Mouse (Mus musculus): ENCODE data around the gene Setdb2. TPM values are rescaled to one million over a fixed set of nuclear protein-coding genes. Genes with fewer than 3 reads are reported as not detected.
A peak's percentile ranks its signal among the peaks of the same experiment; 100 is the strongest.
"Not testable (repeated sequence)": the region's sequence is repeated elsewhere in the genome, so short reads cannot be mapped to it uniquely, and the experiment has no call there.

Setdb2 gene
- polyA plus RNA-seq, 1 experiment = 12.5 TPM

GRCm38 (mm10) chr14:59440039-59440438, 645 bp downstream of the Setdb2 start:
- TF ChIP-seq POLR2A (IDR thresholded peaks at IDR 0.05; ENCODE audit: borderline replicate concordance, low read depth, low read length) (no peak), CTCF (IDR thresholded peaks at IDR 0.05; ENCODE audit: low read depth, low read length) (no peak)
- Histone ChIP-seq H3K27ac (ENCODE audit: insufficient read depth, low read depth, low read length) (no peak overlapping the region), H3K4me1 (ENCODE audit: control insufficient read depth, insufficient read depth, low read length) (peaks cover 10% of the 10 kb centered on the region), H3K4me3 (ENCODE audit: insufficient read depth, low read length) (peak overlapping the region; percentile 83)

GRCm38 (mm10) chr14:59438505-59438904, 2.2 kb downstream of the Setdb2 start:
- Histone ChIP-seq H3K27ac (ENCODE audit: insufficient read depth, low read depth, low read length) (peak overlapping the region; percentile 52; the same call in 1 of the 2 replicates), H3K4me3 (ENCODE audit: insufficient read depth, low read length) (no peak overlapping the region)

GRCm38 (mm10) chr14:59437398-59437797, 3.3 kb downstream of the Setdb2 start:
- H3K4me3 ChIP-seq (ENCODE audit: insufficient read depth, low read length) = no peak overlapping the region
- TF ChIP-seq POLR2A (IDR thresholded peaks at IDR 0.05; ENCODE audit: borderline replicate concordance, low read depth, low read length) (no peak), CTCF (IDR thresholded peaks at IDR 0.05; ENCODE audit: low read depth, low read length) (no peak)
- H3K27ac ChIP-seq (ENCODE audit: insufficient read depth, low read depth, low read length) = no peak overlapping the region
- peaks cover 8% of the 10 kb centered on the region for H3K4me1 ChIP-seq (ENCODE audit: control insufficient read depth, insufficient read depth, low read length)

More at GRCm38 (mm10) chr14:59438505-59438904, 2.2 kb downstream of the Setdb2 start:
- H3K4me1 ChIP-seq (ENCODE audit: control insufficient read depth, insufficient read depth, low read length) = peaks cover 12% of the 10 kb centered on the region
- TF ChIP-seq POLR2A (IDR thresholded peaks at IDR 0.05; ENCODE audit: borderline replicate concordance, low read depth, low read length) = no peak
- no peak for TF ChIP-seq CTCF (IDR thresholded peaks at IDR 0.05; ENCODE audit: low read depth, low read length)

- TF ChIP-seq POLR2A (IDR thresholded peaks at IDR 0.05; ENCODE audit: borderline replicate concordance, low read depth, low read length) (no peak), CTCF (IDR thresholded peaks at IDR 0.05; ENCODE audit: low read depth, low read length) (no peak)
- Histone ChIP-seq H3K27ac (ENCODE audit: insufficient read depth, low read depth, low read length) (no peak overlapping the region), H3K4me3 (ENCODE audit: insufficient read depth, low read length) (no peak overlapping the region)
Observed at GRCm38 (mm10) chr14:59435206-59435605, 5.5 kb downstream of the Setdb2 start.

GRCm38 (mm10) chr14:59433902-59434301, 6.8 kb downstream of the Setdb2 start:
- Histone ChIP-seq H3K4me3 (ENCODE audit: insufficient read depth, low read length) (no peak overlapping the region), H3K4me1 (ENCODE audit: control insufficient read depth, insufficient read depth, low read length) (0 out of 2 replicates have a peak, but pooled peaks cover 2% of the 10 kb centered on the region), H3K27ac (ENCODE audit: insufficient read depth, low read depth, low read length) (no peak overlapping the region)
- TF ChIP-seq CTCF (IDR thresholded peaks at IDR 0.05; ENCODE audit: low read depth, low read length) = no peak
- no peak for TF ChIP-seq POLR2A (IDR thresholded peaks at IDR 0.05; ENCODE audit: borderline replicate concordance, low read depth, low read length)

More at GRCm38 (mm10) chr14:59435206-59435605, 5.5 kb downstream of the Setdb2 start:
- peaks cover 7% of the 10 kb centered on the region for H3K4me1 ChIP-seq (ENCODE audit: control insufficient read depth, insufficient read depth, low read length)

- Histone ChIP-seq H3K4me1 (ENCODE audit: control insufficient read depth, insufficient read depth, low read length) (0 out of 2 replicates have a peak, but pooled peaks cover 2% of the 10 kb centered on the region), H3K4me3 (ENCODE audit: insufficient read depth, low read length) (no peak overlapping the region), H3K27ac (ENCODE audit: insufficient read depth, low read depth, low read length) (no peak overlapping the region)
- TF ChIP-seq CTCF (IDR thresholded peaks at IDR 0.05; ENCODE audit: low read depth, low read length) (no peak), POLR2A (IDR thresholded peaks at IDR 0.05; ENCODE audit: borderline replicate concordance, low read depth, low read length) (no peak)
Observed at GRCm38 (mm10) chr14:59430556-59430955, 10.1 kb downstream of the Setdb2 start.

GRCm38 (mm10) chr14:59422912-59423663, 17.6 kb downstream of the Setdb2 start:
- no peak overlapping the region for H3K27ac ChIP-seq (ENCODE audit: insufficient read depth, low read depth, low read length)
- no peaks in the 10 kb centered on the region for H3K4me1 ChIP-seq (ENCODE audit: control insufficient read depth, insufficient read depth, low read length)
- H3K4me3 ChIP-seq (ENCODE audit: insufficient read depth, low read length) = no peak overlapping the region
- TF ChIP-seq POLR2A (IDR thresholded peaks at IDR 0.05; ENCODE audit: borderline replicate concordance, low read depth, low read length) (no peak), CTCF (IDR thresholded peaks at IDR 0.05; ENCODE audit: low read depth, low read length) (no peak)

- Histone ChIP-seq H3K27ac (ENCODE audit: insufficient read depth, low read depth, low read length) (no peak overlapping the region), H3K4me1 (ENCODE audit: control insufficient read depth, insufficient read depth, low read length) (no peaks in the 10 kb centered on the region), H3K4me3 (ENCODE audit: insufficient read depth, low read length) (no peak overlapping the region)
- TF ChIP-seq POLR2A (IDR thresholded peaks at IDR 0.05; ENCODE audit: borderline replicate concordance, low read depth, low read length) = no peak
- no peak for TF ChIP-seq CTCF (IDR thresholded peaks at IDR 0.05; ENCODE audit: low read depth, low read length)
Observed at GRCm38 (mm10) chr14:59418171-59418570, 22.5 kb downstream of the Setdb2 start.

- not testable (repeated sequence) for H3K4me1 ChIP-seq (ENCODE audit: control insufficient read depth, insufficient read depth, low read length); H3K27ac ChIP-seq (ENCODE audit: insufficient read depth, low read depth, low read length); H3K4me3 ChIP-seq (ENCODE audit: insufficient read depth, low read length)
Observed at GRCm38 (mm10) chr14:59414979-59415378, 25.7 kb downstream of the Setdb2 start.

- no peak for TF ChIP-seq CTCF (IDR thresholded peaks at IDR 0.05; ENCODE audit: low read depth, low read length)
- TF ChIP-seq POLR2A (IDR thresholded peaks at IDR 0.05; ENCODE audit: borderline replicate concordance, low read depth, low read length) = no peak
- Histone ChIP-seq H3K4me1 (ENCODE audit: control insufficient read depth, insufficient read depth, low read length) (no peaks in the 10 kb centered on the region), H3K4me3 (ENCODE audit: insufficient read depth, low read length) (no peak overlapping the region), H3K27ac (ENCODE audit: insufficient read depth, low read depth, low read length) (no peak overlapping the region)
Observed at GRCm38 (mm10) chr14:59396999-59397398, 43.7 kb downstream of the Setdb2 start.
